Mouse (Mus musculus) liver, postnatal 0 days (tissue): ENCODE measurements around the gene Mmp2.

Experiments
- CTCF ChIP-seq: sonication (generic); IDR thresholded peaks from 2 replicates; pipeline ENCODE4 v1.5.1; 2016; ENCODE audit warnings: antibody characterized with exemption, low read depth
- EP300 ChIP-seq: IDR thresholded peaks from 2 replicates; pipeline ENCODE4 v1.6.1; 2016; ENCODE audit warnings: antibody characterized with exemption, low read depth, mild to moderate bottlenecking

GRCm38 (mm10) chr8:92815661-92816060 is 11.4 kb upstream of the Mmp2 start:
- TF ChIP-seq CTCF = no peak
- TF ChIP-seq EP300 = no peak
